Mouse (Mus musculus): ENCODE data around the gene Wfdc11. TPM values are rescaled to one million over a fixed set of nuclear protein-coding genes. Genes with fewer than 3 reads are reported as not detected.

Gene Wfdc11
- polyA plus RNA-seq, 2 experiments, result not detected

DNA sequence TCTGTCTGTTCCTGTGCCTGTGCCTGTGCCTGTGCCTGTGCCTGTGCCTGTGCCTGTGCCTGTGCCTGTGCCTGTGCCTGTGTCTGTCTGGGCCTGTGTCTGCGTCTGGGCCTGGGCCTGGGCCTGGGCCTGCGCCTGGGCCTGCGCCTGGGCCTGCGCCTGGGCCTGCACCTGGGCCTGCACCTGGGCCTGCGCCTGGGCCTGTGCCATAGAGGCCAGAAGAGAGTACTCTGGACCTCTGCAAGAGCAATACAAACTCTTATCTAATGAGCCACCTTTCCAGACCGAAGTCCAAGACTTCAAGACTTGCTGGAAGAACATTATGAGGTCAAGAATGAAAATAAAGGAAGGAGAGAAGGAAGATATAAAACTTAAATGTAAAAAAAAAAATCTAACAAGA lies 31.4 kb upstream of the Wfdc11 start:
- Histone ChIP-seq H3K4me3 (replicated peaks; ENCODE audit: low read length) (no peak overlapping the region), H3K27ac (replicated peaks; ENCODE audit: low read depth, low read length) (no peak overlapping the region), H3K4me2 (replicated peaks; ENCODE audit: low read depth, low read length, severe bottlenecking) (no peak overlapping the region), H3K4me1 (ENCODE audit: control insufficient read depth, insufficient read depth, low read length) (no peaks in the 10 kb centered on the region), H3K27me3 (ENCODE audit: control insufficient read depth, insufficient read depth, low read length) (no peaks in the 10 kb centered on the region), H3K9me3 (ENCODE audit: control insufficient read depth, low read length) (no peaks in the 10 kb centered on the region), H3K36me3 (ENCODE audit: control insufficient read depth, insufficient read depth, low read length) (no peaks in the 10 kb centered on the region), H3K9ac (ENCODE audit: low read depth, low read length, severe bottlenecking) (no peak overlapping the region)
- DNase-seq (ENCODE audit: low spot score) (no peak), ATAC-seq (ENCODE audit: low FRiP score, low read depth) (no peak)
- TF ChIP-seq POLR2A (IDR thresholded peaks at IDR 0.05; ENCODE audit: borderline replicate concordance, extremely low read depth, insufficient read depth, insufficient read length), result no peak
- WGBS, result 82% methylated on average over 6 of the region's 6 CpGs

DNA sequence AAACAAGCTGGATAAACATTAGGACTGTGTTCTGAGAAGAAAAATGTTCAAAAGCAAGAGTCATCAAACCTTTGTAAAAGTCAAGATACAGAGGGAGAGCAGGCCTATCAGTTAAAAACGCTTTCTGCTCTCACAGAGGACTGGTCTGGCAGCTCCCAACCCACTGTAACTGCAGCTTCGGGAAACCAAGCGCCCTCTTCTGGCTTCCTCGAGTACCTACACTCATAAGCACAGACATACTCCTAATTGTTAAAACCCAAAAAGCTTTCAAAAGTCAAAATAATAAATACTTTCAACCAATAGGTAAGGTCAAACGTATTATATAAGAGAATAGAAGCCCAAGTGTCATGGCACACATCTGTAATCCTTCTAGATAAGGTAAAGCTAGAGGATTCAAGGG lies 30.3 kb upstream of the Wfdc11 start:
- H3K9me3 ChIP-seq (ENCODE audit: control insufficient read depth, low read length), result no peaks in the 10 kb centered on the region
- no peaks in the 10 kb centered on the region for H3K4me1 ChIP-seq (ENCODE audit: control insufficient read depth, insufficient read depth, low read length)
- TF ChIP-seq POLR2A (IDR thresholded peaks at IDR 0.05; ENCODE audit: borderline replicate concordance, extremely low read depth, insufficient read depth, insufficient read length), result no peak
- WGBS, result 78% methylated on average over 5 of the region's 5 CpGs
- no peak overlapping the region for H3K4me2 ChIP-seq (replicated peaks; ENCODE audit: low read depth, low read length, severe bottlenecking)
- no peak overlapping the region for H3K27ac ChIP-seq (replicated peaks; ENCODE audit: low read depth, low read length)
- DNase-seq (ENCODE audit: low spot score) (no peak), ATAC-seq (ENCODE audit: low FRiP score, low read depth) (no peak)
- H3K36me3 ChIP-seq (ENCODE audit: control insufficient read depth, insufficient read depth, low read length), result no peaks in the 10 kb centered on the region
- H3K4me3 ChIP-seq (replicated peaks; ENCODE audit: low read length), result no peak overlapping the region
- no peaks in the 10 kb centered on the region for H3K27me3 ChIP-seq (ENCODE audit: control insufficient read depth, insufficient read depth, low read length)
- H3K9ac ChIP-seq (ENCODE audit: low read depth, low read length, severe bottlenecking), result no peak overlapping the region

DNA sequence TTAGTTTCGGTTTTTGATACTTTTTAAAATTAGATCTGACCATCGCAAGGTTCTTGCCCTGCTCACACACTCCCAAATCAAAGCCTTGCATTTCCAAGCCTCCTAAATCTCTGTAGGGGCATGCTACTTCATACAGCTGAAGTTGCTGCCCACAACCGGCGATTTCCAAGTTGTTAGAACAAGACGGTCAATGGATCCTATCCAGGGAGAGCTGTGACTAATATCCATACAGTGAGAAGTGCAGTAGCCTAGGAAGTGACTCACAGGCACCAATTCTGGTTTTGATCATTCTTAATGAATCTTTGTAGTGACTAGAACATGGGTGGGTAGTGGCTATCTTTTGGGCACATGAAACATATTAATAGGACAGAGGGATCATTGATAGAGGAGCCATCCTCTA lies 27.9 kb upstream of the Wfdc11 start:
- ATAC-seq (ENCODE audit: low FRiP score, low read depth) (no peak), DNase-seq (ENCODE audit: low spot score) (no peak)
- H3K27ac ChIP-seq (replicated peaks; ENCODE audit: low read depth, low read length), result no peak overlapping the region
- no peak for TF ChIP-seq POLR2A (IDR thresholded peaks at IDR 0.05; ENCODE audit: borderline replicate concordance, extremely low read depth, insufficient read depth, insufficient read length)
- H3K4me2 ChIP-seq (replicated peaks; ENCODE audit: low read depth, low read length, severe bottlenecking), result no peak overlapping the region
- H3K9me3 ChIP-seq (ENCODE audit: control insufficient read depth, low read length), result no peaks in the 10 kb centered on the region
- H3K4me3 ChIP-seq (replicated peaks; ENCODE audit: low read length), result no peak overlapping the region
- no peaks in the 10 kb centered on the region for H3K4me1 ChIP-seq (ENCODE audit: control insufficient read depth, insufficient read depth, low read length)
- H3K9ac ChIP-seq (ENCODE audit: low read depth, low read length, severe bottlenecking), result no peak overlapping the region
- 90% methylated on average over 5 of the region's 5 CpGs for WGBS
- H3K36me3 ChIP-seq (ENCODE audit: control insufficient read depth, insufficient read depth, low read length), result no peaks in the 10 kb centered on the region
- H3K27me3 ChIP-seq (ENCODE audit: control insufficient read depth, insufficient read depth, low read length), result no peaks in the 10 kb centered on the region

DNA sequence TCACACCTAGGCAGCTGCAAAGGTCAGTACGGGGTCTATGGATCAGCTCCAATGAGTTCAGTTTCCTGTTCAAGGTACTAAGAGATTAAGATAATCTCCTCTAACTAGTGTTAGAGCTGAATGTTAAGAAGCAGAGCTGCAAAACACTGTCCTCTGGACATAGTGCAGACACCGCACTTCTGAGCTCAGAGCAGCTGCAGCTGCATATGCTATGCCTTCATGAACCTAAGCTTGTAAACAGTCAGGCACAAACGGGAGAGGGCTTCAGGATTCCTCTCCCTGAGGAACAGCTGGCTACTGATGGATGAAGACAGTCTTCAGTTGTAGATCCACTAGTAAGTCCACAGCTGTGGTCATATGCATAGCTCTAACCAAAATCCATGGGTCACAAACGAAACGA lies 27.1 kb upstream of the Wfdc11 start:
- no peak for TF ChIP-seq POLR2A (IDR thresholded peaks at IDR 0.05; ENCODE audit: borderline replicate concordance, extremely low read depth, insufficient read depth, insufficient read length)
- ATAC-seq (ENCODE audit: low FRiP score, low read depth) (no peak; the same call in 1 of the 2 replicates), DNase-seq (ENCODE audit: low spot score) (peak; percentile 19)
- no peaks in the 10 kb centered on the region for H3K4me1 ChIP-seq (ENCODE audit: control insufficient read depth, insufficient read depth, low read length)
- H3K36me3 ChIP-seq (ENCODE audit: control insufficient read depth, insufficient read depth, low read length), result no peaks in the 10 kb centered on the region
- WGBS, result 68% methylated on average over 5 of the region's 5 CpGs
- no peak overlapping the region for H3K9ac ChIP-seq (ENCODE audit: low read depth, low read length, severe bottlenecking)
- no peak overlapping the region for H3K27ac ChIP-seq (replicated peaks; ENCODE audit: low read depth, low read length)
- no peaks in the 10 kb centered on the region for H3K27me3 ChIP-seq (ENCODE audit: control insufficient read depth, insufficient read depth, low read length)
- no peak overlapping the region for H3K4me2 ChIP-seq (replicated peaks; ENCODE audit: low read depth, low read length, severe bottlenecking)
- H3K9me3 ChIP-seq (ENCODE audit: control insufficient read depth, low read length), result no peaks in the 10 kb centered on the region
- H3K4me3 ChIP-seq (replicated peaks; ENCODE audit: low read length), result no peak overlapping the region

DNA sequence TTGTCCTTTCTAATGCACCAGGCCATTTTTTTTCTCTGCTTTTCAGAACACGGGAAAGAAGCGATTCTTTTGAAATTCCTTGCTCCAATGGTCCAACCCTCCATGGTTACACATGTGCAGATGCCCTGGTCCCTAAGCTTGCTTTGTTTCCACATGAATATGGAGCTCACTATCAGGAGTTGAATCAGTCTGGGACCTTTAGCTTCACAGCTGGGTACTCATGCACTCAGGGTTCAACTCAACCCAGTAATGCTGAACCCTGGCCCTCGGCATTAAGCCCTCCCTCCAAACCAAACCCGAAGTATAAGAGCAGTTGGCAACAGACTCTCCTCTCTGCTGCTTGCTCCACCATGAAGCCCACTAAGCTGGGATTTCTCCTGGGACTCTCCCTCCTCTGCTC lies 24.3 kb upstream of the Wfdc11 start, which contains the start of gene Spint4:
Gene Spint4, plus strand, starts transcription at position 301 of the 400 bp plus-strand sequence.
- H3K27ac ChIP-seq (replicated peaks; ENCODE audit: low read depth, low read length), result no peak within 1 kb of the TSS
- H3K4me1 ChIP-seq (ENCODE audit: control insufficient read depth, insufficient read depth, low read length), result no peaks in the 10 kb centered on the region
- H3K27me3 ChIP-seq (ENCODE audit: control insufficient read depth, insufficient read depth, low read length), result no peaks in the 10 kb centered on the region
- ATAC-seq (ENCODE audit: low FRiP score, low read depth) (no peak), DNase-seq (ENCODE audit: low spot score) (no peak)
- no peak within 1 kb of the TSS for H3K4me2 ChIP-seq (replicated peaks; ENCODE audit: low read depth, low read length, severe bottlenecking)
- no peaks in the 10 kb centered on the region for H3K9me3 ChIP-seq (ENCODE audit: control insufficient read depth, low read length)
- WGBS, result 83% methylated on average over 4 of the region's 4 CpGs
- H3K4me3 ChIP-seq (replicated peaks; ENCODE audit: low read length), result no peak within 1 kb of the TSS
- no peak for TF ChIP-seq POLR2A (IDR thresholded peaks at IDR 0.05; ENCODE audit: borderline replicate concordance, extremely low read depth, insufficient read depth, insufficient read length)
- no peaks in the 10 kb centered on the region for H3K36me3 ChIP-seq (ENCODE audit: control insufficient read depth, insufficient read depth, low read length)
- H3K9ac ChIP-seq (ENCODE audit: low read depth, low read length, severe bottlenecking), result no peak within 1 kb of the TSS

DNA sequence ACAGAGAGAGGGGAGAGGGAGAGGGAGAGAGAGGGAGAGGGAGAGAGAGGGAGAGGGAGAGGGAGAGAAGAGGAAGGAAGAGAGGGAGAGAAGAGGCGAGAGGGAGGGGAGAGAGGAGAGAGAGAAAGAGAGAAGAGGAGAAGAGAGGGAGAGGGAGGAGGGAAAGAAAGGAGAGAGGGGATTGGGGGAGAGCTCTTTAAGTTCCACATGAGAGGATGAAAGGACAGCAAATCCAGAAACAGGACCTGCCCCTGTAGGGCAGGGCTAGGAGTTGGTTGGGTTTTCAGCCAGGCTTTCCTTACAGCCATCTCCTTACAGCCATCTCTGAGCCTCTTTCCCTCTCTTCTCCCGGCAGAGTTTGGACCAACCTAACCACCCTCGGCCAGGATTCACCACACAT lies 10.9 kb upstream of the Wfdc11 start, which contains the start of gene Wfdc13:
Gene Wfdc13, plus strand, starts transcription at position 301 of the 400 bp plus-strand sequence.
- no peaks in the 10 kb centered on the region for H3K4me1 ChIP-seq (ENCODE audit: control insufficient read depth, insufficient read depth, low read length)
- H3K9me3 ChIP-seq (ENCODE audit: control insufficient read depth, low read length), result no peaks in the 10 kb centered on the region
- ATAC-seq (ENCODE audit: low FRiP score, low read depth) (no peak), DNase-seq (ENCODE audit: low spot score) (no peak)
- H3K4me3 ChIP-seq (replicated peaks; ENCODE audit: low read length), result no peak within 1 kb of the TSS
- no peak for TF ChIP-seq POLR2A (IDR thresholded peaks at IDR 0.05; ENCODE audit: borderline replicate concordance, extremely low read depth, insufficient read depth, insufficient read length)
- no peak within 1 kb of the TSS for H3K4me2 ChIP-seq (replicated peaks; ENCODE audit: low read depth, low read length, severe bottlenecking)
- H3K36me3 ChIP-seq (ENCODE audit: control insufficient read depth, insufficient read depth, low read length), result no peaks in the 10 kb centered on the region
- 61% methylated on average over 3 of the region's 3 CpGs for WGBS
- H3K9ac ChIP-seq (ENCODE audit: low read depth, low read length, severe bottlenecking), result no peak within 1 kb of the TSS
- H3K27ac ChIP-seq (replicated peaks; ENCODE audit: low read depth, low read length), result no peak within 1 kb of the TSS
- no peaks in the 10 kb centered on the region for H3K27me3 ChIP-seq (ENCODE audit: control insufficient read depth, insufficient read depth, low read length)

All from limb, embryonic 14.5 days (tissue).